Mouse (Mus musculus) mesoderm, embryonic 11.5 days (tissue): Measurements from ENCODE around the gene Nrip3.

Experiments
- DNase-seq: peaks from one replicate; pipeline ENCODE4 v3.0.0-alpha.2; 2012; ENCODE audit warnings: low read depth, low spot score

Nrip3 gene

GRCm38 (mm10) chr7:109781470-109782203 lies at the start of gene Nrip3:
TSS of gene Nrip3 (minus strand) at chr7:109782025.
- DNase-seq = peak; percentile 83

DNA sequence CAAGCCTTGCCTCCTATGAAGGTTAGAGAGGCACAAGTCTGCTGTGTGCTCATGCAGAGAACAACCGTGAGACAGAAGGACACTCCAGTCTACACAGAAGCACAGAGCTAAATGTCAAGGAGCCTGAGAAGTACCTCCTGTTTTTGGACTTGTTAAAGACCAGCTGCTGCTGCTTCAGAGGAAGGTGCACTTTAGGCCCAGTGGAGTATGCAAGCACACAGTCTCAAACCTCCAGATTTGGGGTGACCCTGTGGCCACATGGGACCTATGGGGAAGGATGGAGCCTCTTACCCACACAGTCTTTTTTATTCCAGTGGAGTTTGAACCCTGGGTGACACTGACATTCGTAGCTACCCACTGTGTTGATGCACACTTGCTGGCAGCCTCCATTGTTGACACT lies 49.6 kb upstream of the Nrip3 start:
- DNase-seq = no peak

- DNase-seq = no peak
Measured at GRCm38 (mm10) chr7:109826911-109827310, 45.1 kb upstream of the Nrip3 start.

- DNase-seq = no peak
Measured at GRCm38 (mm10) chr7:109825293-109825692, 43.5 kb upstream of the Nrip3 start.

GRCm38 (mm10) chr7:109818600-109818999 lies 36.8 kb upstream of the Nrip3 start:
- DNase-seq = no peak

DNA sequence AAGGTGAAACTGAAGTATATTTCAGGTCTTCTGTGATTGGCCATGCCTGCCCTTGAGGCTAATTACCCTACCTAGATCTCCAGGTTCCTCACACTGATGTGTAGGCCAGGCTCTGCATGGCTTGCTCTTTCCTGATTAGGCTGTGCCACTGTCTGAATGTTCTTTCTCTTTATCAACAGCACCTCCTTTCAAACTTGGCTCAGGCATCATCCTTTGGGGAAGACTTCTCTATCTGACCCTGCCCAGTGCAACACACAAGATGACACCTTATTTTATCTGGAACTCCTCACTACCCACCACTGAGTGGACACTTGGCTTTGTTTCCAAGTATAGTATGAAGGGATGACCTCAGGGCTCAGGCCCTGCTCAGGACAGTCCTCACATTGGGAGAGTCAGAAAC lies 36.1 kb upstream of the Nrip3 start:
- DNase-seq = no peak

DNA sequence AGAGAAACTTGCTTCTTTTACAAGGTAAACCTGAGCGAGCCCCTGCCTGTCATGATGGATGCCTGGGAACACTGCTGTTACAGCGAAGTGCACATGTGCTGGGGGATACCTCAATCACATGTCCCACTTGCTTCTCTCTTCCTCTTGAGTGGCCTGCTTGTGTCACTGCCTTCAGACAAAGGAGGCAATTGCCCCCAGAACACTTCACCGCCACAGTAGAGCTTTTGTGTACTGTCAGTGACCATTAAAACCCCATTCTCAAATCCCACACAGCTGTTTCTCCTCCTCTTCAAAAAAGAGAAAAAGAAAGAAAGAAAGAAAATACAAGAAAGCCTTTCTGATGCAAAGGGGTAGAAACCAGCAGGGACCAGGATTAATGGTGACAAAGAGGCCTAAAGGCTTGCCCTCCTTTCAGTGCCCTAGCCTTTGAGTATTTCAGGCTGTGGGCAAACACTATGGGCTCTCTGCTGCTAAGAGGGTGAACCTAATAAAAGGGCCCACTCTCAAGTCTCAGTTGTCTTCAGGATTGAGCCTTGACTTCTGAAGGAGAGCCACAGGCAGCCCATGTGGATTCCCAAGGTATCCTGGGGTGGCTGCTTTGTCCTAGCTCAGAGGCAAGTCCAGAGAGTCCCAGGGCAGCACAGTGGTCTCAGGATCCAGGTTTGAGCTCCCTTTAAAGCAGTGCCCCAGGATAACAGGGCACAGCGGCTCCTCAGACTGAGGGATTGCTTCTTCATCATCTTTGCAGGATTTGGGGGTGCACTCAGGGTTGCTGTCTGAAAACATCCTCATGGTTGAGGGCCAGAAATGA lies 31.7 kb upstream of the Nrip3 start:
- peak; percentile 55 for DNase-seq

DNA sequence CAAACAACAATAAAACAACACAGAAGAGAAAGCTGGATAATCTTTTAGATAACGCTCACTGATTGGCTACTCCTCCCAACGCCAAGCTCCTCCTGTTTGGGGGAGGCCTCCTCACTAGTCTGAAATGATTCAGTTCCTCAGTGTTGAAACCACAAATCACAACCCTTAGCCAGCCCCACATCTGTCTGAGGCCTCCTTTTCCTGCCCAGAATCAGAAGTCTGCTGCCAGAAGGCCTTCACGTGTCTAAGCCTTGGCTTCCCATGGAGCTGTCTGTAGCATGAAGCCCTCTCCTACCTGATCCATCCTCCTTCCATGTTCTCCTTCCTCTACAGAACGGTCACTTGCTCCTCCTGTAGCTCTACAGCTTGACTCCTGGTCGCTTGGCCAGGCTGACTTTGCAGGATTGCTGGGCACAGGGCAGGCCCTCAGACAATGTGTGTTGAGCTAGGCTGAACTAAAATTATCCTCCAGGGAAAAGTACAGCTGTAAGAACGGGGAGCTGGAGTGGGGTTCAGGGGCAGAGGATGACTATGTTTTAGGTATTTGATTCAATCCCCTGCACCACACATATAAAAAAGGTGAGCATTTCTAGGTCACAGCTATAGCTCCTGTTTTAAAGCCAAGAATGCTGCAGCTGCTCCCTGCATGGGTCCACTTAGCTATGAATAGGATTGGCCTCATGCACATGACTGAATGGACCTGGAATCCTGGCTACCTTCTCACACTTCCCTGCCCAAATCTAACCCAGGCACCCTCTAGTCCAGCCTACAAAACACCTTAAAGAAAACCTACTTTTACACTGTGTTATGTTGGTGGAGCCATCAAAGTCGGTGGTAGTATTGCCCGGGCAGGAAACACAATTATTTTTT lies 26.0 kb upstream of the Nrip3 start:
- DNase-seq = no peak

DNA sequence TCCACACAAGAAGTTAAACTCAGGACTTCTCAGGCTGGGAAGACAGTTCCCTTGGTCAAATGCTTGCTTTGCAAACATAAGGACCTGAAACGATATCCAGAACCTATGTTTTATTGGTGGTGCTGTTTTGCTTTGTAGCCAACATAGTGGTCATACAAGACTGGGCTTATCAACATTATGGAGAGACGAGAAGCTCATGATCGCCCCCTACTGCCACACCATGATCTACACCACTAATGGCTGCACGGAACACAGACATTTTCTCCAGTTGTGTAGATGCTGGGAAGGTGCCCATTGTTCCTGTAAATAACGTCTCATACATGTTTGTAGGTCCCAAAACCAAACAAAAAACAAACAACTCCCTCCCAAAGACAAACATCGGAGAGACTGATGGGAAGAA lies 23.0 kb upstream of the Nrip3 start:
- peak; percentile 32 for DNase-seq

GRCm38 (mm10) chr7:109804355-109804754 lies 22.5 kb upstream of the Nrip3 start:
- DNase-seq = no peak

DNA sequence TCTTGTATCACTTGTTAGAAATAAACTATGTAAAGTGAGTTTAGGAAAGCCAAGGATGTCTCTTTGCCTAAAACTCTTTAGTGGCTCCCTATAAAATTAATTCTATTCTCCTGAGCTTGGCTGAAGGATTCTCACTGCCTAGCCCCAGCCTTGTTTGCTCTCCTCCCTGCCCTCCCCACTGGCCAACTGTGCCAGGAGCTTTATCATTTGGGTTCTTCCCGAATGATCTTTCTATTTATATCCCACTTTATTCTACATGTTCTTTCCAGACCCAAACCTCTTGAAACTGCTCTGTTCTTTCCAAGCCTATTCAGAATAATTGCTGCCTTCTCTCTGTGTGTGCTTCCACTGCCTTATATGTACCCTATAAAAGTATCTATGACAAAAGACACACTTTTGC lies 21.7 kb upstream of the Nrip3 start:
- DNase-seq = no peak

- no peak for DNase-seq
Measured at GRCm38 (mm10) chr7:109800626-109801025, 18.8 kb upstream of the Nrip3 start.

GRCm38 (mm10) chr7:109799168-109799567 lies 17.3 kb upstream of the Nrip3 start:
- DNase-seq = no peak

GRCm38 (mm10) chr7:109795564-109795963 lies 13.7 kb upstream of the Nrip3 start:
- DNase-seq = no peak

DNA sequence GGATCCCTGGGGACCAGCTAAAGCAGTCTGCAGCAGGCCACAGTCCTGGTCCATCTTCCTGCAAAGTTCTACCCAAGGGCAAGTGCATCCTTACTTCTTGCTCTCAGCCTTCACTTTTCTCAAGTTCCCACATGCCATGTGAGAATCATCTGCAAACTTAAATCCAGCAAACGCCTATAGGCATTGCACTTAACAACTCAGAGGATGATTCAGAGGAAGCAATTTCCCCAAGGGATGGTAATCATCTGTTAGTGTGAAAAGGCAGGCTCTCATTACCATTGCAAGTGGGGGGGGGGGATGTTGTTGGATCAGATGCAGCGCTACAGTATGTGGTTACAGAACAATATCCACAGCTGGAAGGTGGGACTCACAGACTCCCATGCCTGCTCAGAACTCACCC lies 12.7 kb upstream of the Nrip3 start:
- no peak for DNase-seq

GRCm38 (mm10) chr7:109792759-109793158 lies 10.9 kb upstream of the Nrip3 start:
- peak; percentile 67 for DNase-seq

GRCm38 (mm10) chr7:109790818-109791217 lies 9.0 kb upstream of the Nrip3 start:
- DNase-seq = no peak

GRCm38 (mm10) chr7:109787860-109788259 lies 6.0 kb upstream of the Nrip3 start:
- no peak for DNase-seq

- DNase-seq = no peak
Measured at GRCm38 (mm10) chr7:109783281-109783680, 1.5 kb upstream of the Nrip3 start.

GRCm38 (mm10) chr7:109781087-109781469 lies 747 bp downstream of the Nrip3 start:
- no peak for DNase-seq

- no peak for DNase-seq
Measured at GRCm38 (mm10) chr7:109772251-109772650, 9.6 kb downstream of the Nrip3 start.
